Mouse (Mus musculus): ENCODE measurements around the gene Cdkl2. TPM values are rescaled to one million over a fixed set of nuclear protein-coding genes. Genes with fewer than 3 reads are reported as not detected.
A peak's percentile ranks its signal among the peaks of the same experiment; 100 is the strongest.

Gene Cdkl2
- polyA plus RNA-seq, 1 experiment from 2014 or later = 0.35 TPM

DNA sequence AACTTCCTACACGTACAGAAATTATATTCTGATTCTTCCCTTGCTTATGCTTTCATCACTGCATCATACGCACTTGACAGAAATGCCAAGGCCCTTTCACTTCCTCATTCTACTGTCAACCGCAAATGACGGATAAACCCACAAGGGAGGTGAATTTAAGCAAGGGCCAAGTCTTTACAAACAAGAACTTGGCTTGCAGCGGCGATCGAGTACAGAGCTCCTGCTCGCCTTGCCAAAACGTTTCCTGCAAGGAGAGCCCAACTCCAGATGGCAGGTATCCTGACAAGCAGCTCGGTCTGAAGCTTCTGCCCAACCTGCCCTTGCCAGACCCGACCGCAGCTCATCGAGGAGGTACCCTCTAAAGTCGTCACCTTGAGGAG, 81.4 kb downstream of the Cdkl2 start:
- peak overlapping the region; percentile 93 for H3K27ac ChIP-seq (replicated peaks)
- peaks cover 11% of the 10 kb centered on the region for H3K36me3 ChIP-seq (replicated peaks)
- no peak for DNase-seq (ENCODE audit: low spot score)
- WGBS = under 1% methylated on average over 14 of the region's 14 CpGs
- H3K27me3 ChIP-seq (replicated peaks; ENCODE audit: low read depth, poor library complexity, severe bottlenecking) = no peaks in the 10 kb centered on the region
- peaks cover 25% of the 10 kb centered on the region for H3K4me1 ChIP-seq
- no peaks in the 10 kb centered on the region for H3K9me3 ChIP-seq
- peak overlapping the region; percentile 78 for H3K4me3 ChIP-seq

DNA sequence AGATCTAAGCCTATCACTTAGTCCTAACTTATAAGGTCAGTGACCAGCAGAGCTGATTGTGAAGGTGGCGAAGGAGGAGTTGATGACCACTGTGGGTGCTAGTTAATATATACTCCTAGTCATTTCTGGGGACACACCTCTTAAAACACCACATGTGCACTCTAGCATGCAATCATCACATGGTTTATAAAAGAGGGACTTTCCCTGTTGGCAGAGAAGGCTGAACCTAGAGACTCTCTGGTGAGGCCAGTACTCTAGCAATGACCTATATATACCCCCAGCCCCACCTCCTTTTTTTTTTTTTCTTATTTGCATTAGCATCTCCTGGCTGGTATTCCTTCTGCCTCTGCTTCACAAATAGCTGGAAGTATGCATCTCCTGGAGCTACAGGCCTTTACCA, 82.3 kb downstream of the Cdkl2 start:
- DNase-seq (ENCODE audit: low spot score) = no peak
- Histone ChIP-seq H3K27ac (replicated peaks) (no peak overlapping the region), H3K9me3 (no peaks in the 10 kb centered on the region), H3K4me3 (peak overlapping the region; percentile 78), H3K27me3 (replicated peaks; ENCODE audit: low read depth, poor library complexity, severe bottlenecking) (no peaks in the 10 kb centered on the region), H3K36me3 (replicated peaks) (peaks cover 20% of the 10 kb centered on the region), H3K4me1 (peaks cover 25% of the 10 kb centered on the region)
- WGBS = 88% methylated on average over 1 of the region's 1 CpGs

DNA sequence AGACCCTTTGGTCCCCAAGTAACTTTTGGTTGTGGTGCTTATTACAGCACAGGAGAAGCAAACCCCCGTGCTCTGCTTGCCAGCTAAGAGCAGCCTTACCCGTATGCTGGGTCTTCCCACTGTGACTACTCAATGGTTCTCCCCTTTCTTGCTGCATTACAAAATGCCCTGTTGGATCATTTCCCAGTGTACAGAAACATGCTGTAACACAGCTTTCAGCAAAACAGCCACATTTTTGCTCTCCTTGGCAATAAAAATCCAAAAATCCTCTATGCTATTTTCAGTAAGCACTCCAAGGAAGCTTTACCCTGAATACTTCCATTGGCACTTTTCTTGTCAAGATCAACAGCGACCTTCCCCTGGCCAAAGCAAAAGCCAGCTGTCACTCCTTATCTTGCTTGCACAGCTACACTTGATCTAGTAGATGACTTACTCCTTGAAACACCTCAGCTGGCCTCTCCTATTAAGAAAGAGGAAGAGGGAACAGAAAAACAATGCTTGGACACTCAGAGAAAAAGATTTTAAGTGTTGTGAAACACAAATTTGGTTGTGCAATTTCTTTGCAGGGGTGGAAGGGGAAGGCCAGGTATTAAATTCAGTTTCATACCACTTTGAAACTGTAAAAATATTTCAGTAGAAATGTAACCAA, 83.0 kb downstream of the Cdkl2 start:
- 0 out of 2 replicates have a peak overlapping the region, but pooled peaks have one; percentile 18 for H3K4me3 ChIP-seq
- WGBS = 78% methylated on average over 3 of the region's 3 CpGs
- H3K36me3 ChIP-seq (replicated peaks) = peaks cover 23% of the 10 kb centered on the region
- H3K9me3 ChIP-seq = no peaks in the 10 kb centered on the region
- no peaks in the 10 kb centered on the region for H3K27me3 ChIP-seq (replicated peaks; ENCODE audit: low read depth, poor library complexity, severe bottlenecking)
- H3K4me1 ChIP-seq = peaks cover 25% of the 10 kb centered on the region
- H3K27ac ChIP-seq (replicated peaks) = no peak overlapping the region; the same call in 1 of the 2 replicates
- no peak for DNase-seq (ENCODE audit: low spot score)

DNA sequence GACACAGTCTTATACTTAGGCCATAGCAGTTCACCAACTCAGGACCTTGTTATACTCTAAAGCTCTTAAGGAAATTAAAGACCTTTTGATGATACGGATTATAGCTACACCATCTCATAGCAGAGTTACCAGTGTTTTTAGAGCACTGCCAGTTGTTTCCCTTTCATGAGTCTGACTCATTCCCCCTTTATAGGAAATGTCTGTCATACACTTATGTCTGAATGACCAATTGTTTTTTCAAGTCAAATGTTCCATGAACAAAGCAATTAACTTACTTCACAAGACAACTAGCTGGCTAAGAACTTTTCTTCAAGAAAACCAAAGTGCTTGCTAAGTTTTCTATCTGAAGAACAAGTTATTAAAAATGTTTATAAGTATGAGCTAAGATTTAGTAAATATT, 83.7 kb downstream of the Cdkl2 start:
- no peak overlapping the region for H3K27ac ChIP-seq (replicated peaks)
- H3K27me3 ChIP-seq (replicated peaks; ENCODE audit: low read depth, poor library complexity, severe bottlenecking) = no peaks in the 10 kb centered on the region
- peaks cover 25% of the 10 kb centered on the region for H3K4me1 ChIP-seq
- H3K36me3 ChIP-seq (replicated peaks) = peaks cover 28% of the 10 kb centered on the region
- no peaks in the 10 kb centered on the region for H3K9me3 ChIP-seq
- no peak for DNase-seq (ENCODE audit: low spot score)
- WGBS = 94% methylated on average over 1 of the region's 1 CpGs
- H3K4me3 ChIP-seq = no peak overlapping the region

DNA sequence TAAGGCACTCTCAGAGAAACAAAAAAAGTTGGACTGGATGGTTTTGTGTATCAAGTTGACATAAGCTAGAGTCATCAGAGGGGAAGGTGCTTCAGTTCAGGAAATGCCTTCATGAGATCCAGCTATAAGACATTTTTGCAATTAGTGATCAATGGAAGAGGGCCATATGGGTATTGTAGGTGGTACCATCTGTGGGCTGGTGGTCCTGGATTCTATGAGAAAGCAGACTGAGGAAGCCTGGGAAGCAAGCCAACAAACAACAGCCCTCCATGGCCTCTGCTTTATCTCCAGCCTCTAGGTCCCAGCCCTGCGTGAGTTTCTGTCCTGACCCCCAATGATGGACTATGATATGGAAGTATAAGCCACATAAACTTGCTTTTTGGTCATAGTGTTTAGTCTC, 84.6 kb downstream of the Cdkl2 start:
- no peak for DNase-seq (ENCODE audit: low spot score)
- Histone ChIP-seq H3K4me3 (no peak overlapping the region), H3K9me3 (no peaks in the 10 kb centered on the region), H3K27me3 (replicated peaks; ENCODE audit: low read depth, poor library complexity, severe bottlenecking) (no peaks in the 10 kb centered on the region), H3K36me3 (replicated peaks) (peaks cover 35% of the 10 kb centered on the region), H3K27ac (replicated peaks) (no peak overlapping the region), H3K4me1 (peaks cover 25% of the 10 kb centered on the region)
- 93% methylated on average over 1 of the region's 1 CpGs for WGBS

DNA sequence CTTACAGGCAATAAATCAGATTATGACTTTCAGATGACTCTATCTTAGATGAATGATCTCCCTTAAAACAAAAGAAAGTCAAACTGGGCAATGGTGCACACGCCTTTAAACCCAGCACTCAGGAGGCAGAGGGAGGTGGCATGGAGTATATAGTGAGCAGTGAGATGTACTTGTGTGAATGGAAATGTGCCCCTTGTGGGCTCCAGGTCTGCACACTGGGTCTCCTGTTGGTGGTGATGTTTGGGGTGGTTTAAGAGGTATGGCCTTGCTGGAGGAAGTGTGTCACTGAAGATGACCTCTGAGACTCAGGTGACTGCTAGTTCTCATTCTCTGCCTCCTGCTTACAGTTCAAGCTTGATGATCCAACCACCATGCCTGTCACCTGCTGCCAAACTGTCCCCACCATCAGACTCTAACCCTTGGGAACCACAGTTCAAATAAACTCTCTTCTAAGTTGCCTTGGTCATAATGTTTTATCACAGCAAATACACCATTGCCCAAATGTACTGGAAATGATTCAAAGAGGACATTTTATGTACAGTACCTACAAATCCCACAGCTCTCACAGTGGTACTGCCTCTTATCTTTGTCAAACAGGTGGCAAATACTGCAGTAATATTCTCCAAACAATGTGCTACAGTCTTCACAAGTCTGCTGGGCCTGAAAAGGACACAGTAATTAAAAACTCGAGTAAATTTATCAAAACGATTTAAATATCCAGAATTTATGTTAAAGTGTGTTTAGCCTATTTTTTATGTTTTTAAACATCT, 86.5 kb downstream of the Cdkl2 start:
- no peaks in the 10 kb centered on the region for H3K9me3 ChIP-seq
- no peak overlapping the region for H3K4me3 ChIP-seq
- H3K36me3 ChIP-seq (replicated peaks) = peaks cover 51% of the 10 kb centered on the region
- H3K4me1 ChIP-seq = peaks cover 19% of the 10 kb centered on the region
- H3K27me3 ChIP-seq (replicated peaks; ENCODE audit: low read depth, poor library complexity, severe bottlenecking) = no peaks in the 10 kb centered on the region
- DNase-seq (ENCODE audit: low spot score) = no peak
- no peak overlapping the region for H3K27ac ChIP-seq (replicated peaks)
- 92% methylated on average over 3 of the region's 3 CpGs for WGBS

Other genes with a start within 250 kb of the Cdkl2 start
- gene Rchy1, start 80.8 kb downstream of the Cdkl2 start, polyA plus RNA-seq (2016; fragmentation: Nextera tagmentation; extraction: Ambion mirVana) = 55.8 and 55.9 TPM in 2 replicates
- gene Odaph, start 56.4 kb downstream of the Cdkl2 start, polyA plus RNA-seq (2016; fragmentation: Nextera tagmentation; extraction: Ambion mirVana) = not detected in 2 replicates
- gene G3bp2, start 39.8 kb upstream of the Cdkl2 start, polyA plus RNA-seq (2016; fragmentation: Nextera tagmentation; extraction: Ambion mirVana) = 282 and 292 TPM in 2 replicates
- 36.8 and 38.0 TPM in 2 replicates for gene Uso1, start 94.1 kb upstream of the Cdkl2 start, polyA plus RNA-seq (2016; fragmentation: Nextera tagmentation; extraction: Ambion mirVana)
- not detected in 2 replicates for gene U90926, start 171.5 kb upstream of the Cdkl2 start, polyA plus RNA-seq (2016; fragmentation: Nextera tagmentation; extraction: Ambion mirVana)
- 0.45 TPM in 1 of 2 replicates, not detected in the other for gene Ppef2, start 212.4 kb upstream of the Cdkl2 start, polyA plus RNA-seq (2016; fragmentation: Nextera tagmentation; extraction: Ambion mirVana)
- 1.9 and 3.2 TPM in 2 replicates for gene Naaa, start 234.3 kb upstream of the Cdkl2 start, polyA plus RNA-seq (2016; fragmentation: Nextera tagmentation; extraction: Ambion mirVana)

Data from embryonic facial prominence, embryonic 10.5 days (tissue).